Mouse (Mus musculus) spleen, postnatal 4 days (tissue): ENCODE measurements at regions not wholly inside any gene's neighbourhood (a gene's known extent, or its start where the extent isn't known, plus 50 kb on each side); places are given as distances from the start of the nearest gene placed in this dataset.

ENCODE experiments used
- DNase-seq, 2 experiments: peaks; one replicate each; pipeline ENCODE4 v3.0.0; 2022; ENCODE audit warnings: low spot score in 2 of 2

DNA sequence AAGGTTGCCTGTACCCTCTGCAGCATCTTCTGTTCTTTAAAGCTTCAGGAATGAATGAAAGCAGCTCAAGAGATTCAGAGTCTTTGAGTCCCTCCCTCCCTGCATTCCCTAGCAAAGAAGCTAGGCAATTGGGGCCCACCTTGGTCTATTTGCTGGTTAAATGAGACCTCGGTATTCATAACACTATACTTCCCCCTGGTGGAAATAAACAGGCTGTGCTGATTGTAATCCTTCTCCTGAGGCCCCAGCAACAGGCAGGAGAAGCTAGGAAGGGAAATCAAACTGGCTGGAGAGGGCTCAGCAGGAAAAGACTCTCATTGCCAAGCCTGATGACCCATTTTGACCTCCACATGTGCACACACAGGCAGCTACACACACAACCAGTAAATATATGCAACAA, 137.1 kb downstream of the Sh3bp4 start:
- DNase-seq = no peak

DNA sequence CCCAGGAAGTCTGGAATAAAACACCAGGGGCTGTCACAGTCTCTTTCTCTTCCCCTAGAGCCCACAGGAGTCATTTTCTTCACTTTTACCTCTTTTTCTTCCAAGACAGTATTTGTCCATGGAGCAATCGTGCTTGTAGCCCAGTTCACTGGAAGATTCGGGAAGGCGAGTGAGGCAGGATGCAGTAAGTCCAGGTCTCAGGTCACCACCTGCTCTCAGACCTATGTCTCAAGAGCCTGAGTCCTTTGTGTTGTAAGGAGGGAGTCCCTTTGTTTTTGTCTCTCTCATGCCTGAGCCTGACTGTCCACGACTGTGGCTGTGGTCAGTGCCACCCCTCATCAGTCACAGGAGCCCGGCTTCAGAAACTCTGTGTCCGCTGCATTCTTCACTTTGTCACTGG, 140.9 kb downstream of the Sh3bp4 start:
- DNase-seq = no peak

DNA sequence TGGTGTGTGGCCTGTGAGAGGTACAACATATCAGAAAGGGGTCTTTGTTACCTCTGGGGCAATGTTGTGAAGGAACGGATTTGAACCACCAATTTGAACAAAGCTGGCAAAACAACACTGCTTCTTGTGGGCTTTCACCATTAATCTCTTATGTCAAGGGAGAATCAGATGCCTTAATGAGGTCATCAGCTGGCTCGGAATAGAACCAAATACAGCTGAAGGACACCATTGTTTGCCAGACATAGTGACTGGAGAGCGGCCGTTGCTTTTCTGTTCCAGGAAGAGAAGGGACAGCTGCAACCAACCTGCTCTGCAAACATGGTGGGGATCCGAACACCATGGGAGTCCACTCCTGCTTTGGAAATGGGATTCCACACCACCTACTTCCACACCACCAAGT, 158.2 kb downstream of the Sh3bp4 start:
- peak in 1 of 2 experiments; percentile 40 for DNase-seq

DNA sequence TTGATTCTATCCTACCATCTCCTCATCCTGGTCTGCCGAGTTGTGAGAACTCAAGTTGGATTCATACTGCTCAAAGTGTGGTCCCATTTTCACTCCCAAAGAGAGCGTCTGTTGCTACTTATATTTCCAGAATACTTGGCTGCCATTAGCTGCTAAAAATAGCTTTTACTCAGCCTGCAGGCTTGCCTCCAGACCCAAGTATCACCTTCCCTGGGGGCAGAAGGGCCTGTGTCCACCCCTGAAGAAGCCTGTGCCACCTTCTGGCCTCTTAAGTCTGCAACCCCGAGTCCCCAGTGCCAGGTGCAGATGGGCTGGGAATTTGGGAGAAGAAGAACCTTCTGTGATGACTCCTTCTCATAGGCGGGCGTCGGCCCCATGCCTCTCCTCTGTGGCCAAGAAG, 161.5 kb downstream of the Sh3bp4 start:
- DNase-seq = no peak

DNA sequence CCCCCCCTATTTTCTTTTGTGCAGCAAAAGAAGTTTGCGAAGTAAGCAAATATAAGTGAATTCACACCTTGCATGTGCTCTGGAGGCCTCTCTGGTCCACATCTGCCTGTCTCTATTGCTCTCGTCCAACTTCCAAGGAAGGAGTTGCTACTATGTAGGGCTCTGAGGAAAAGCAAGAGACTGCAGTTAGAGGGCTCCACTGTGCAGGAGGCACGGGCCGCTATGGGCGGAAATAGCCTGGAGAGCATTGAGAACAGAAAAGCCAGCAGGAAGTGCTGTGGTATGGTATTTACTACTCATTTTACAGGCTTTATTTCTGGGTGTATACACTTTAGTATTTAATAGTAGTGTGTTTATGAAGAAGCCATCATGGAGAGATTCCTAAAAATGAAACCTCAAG, 162.2 kb downstream of the Sh3bp4 start:
- no peak for DNase-seq

- peak in 1 of 2 experiments; percentile 41 for DNase-seq
Measured at GRCm38 (mm10) chr1:89234895-89235294, 164.7 kb downstream of the Sh3bp4 start.

DNA sequence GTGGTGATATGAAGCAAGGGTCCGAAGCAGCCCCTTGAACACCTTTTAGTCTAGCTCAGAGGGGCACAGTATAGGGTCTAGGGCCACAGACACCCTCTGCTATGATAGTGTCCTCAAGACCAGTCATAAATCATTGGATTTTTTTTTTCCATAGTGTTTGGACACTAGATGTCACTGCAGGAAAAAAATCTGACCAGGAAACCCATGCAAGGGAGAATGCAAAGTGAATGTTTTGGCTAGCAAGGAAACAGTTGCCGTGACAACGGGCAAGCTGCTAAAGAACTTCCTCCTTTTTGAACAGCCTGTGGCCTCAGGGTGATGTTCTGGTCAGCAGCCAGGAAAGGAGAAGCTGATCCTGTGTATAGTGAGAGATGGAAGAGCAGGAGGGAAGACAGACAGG, 165.1 kb downstream of the Sh3bp4 start:
- DNase-seq = peak in 1 of 2 experiments; percentile 53

DNA sequence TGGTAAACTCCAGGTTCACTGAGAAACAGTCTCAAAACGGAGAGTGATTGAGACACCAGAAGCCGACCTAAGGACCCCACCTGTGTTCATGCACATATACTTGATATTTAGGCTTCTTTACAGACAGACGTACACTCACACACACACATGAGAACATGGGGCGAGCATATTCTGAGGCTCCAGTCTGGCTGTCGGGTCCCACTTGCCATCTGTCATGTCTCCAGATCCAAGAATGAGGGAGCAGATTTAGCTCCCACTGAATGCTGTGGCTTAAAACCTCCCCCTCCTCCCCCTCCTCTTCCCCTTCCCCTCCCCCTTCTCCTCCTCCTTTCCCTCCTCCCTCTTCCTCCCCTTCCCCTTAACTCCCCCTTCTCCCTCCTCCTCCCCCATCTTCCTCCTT, 167.5 kb downstream of the Sh3bp4 start:
- no peak for DNase-seq

GRCm38 (mm10) chr1:89244598-89244997, 174.4 kb downstream of the Sh3bp4 start:
- no peak for DNase-seq

DNA sequence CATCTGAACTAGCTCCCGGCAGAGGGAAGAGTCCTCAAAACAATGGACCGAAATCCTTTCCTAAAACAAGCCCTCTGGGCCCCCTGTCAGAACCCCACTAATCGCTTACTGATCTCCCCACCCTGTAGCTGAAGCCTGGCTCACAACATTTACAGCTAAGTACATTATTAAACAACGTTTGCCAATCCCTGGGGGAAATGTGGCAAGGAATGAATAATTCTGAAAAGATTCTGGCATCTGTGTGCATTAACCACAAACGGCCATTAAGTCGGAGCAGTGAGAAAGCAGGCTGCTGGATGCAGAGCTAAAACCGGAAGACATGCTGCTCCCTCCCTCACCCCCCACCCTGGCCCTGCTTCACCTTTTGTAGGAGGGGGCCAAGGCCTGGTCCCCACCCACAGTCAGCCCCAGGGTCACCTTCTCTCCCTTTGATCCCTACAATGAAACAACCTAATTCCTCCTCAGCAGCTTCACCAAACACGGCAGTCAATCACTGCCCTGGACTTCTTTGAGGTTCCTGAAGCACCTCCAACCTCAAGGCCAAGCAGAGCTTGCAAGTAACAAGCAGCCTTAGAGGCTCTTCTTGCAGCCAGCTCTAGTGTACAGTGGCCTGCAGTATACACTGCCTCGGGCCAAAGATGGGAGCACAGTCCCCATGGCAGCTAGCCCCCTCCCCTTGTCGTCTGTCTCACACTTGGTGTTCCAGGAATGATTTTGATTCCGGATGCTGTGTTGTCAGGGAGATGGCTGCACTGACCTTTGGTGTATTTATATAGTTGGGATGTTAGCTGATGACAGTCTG, 175.2 kb downstream of the Sh3bp4 start:
- DNase-seq = no peak

- DNase-seq = no peak
Measured at GRCm38 (mm10) chr1:89251753-89252152, 181.5 kb downstream of the Sh3bp4 start.

DNA sequence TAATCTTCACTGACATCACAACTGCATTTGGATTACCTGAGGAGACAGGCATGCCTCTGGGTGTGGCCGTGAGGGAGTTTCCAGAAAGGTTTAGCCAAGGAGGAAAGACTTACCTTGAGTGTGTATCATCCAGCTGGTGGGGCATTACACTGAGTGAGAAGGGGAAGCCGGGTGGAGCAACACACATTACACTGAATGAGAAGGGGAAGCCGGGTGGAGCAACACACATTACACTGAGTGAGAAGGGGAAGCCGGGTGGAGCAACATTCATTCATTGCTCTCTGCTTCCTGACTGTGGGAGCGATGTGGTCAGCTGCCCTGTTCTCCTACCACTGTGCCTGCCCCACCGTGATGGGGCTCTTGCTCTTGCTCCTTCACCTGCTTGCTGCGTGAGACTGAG, 182.3 kb downstream of the Sh3bp4 start:
- DNase-seq = no peak

DNA sequence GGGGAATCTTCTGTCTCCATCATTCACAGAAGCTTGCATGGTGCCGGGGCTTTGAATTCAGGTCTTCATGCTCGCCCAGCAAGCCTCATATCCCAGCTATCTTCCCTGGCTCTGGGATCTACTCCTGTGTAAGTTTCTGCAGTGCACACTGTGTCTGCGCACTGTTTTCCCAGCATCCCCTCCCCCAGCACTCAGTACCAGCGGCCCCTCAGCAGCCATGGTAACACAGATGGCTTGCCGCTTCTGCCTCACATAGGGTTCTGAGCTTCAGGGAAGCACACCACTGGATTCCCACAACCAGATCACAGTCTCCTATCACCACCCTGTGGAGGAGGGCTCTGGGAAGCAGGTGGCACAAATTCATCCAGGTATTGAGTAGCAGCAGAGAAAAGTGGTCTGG, 187.7 kb downstream of the Sh3bp4 start:
- DNase-seq = no peak

DNA sequence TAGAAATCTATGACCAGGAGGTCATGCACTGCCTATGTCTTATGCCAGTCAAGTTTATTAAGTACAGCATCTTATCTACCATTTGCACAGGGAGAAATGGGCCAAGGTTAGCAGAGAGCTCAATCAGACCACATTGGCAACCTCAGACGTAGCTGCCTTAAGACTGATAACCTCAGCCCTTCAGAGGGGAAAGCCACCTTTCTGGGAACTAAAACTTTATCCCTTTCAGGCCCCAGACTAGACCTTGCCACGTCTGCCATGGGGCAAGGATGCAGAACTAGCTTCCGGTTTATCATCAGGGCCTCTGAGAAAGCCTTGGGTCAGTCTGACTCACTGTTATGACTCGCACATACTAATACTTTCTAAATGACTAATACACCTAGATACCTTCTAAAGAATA, 188.8 kb upstream of the Agap1 start:
- DNase-seq = no peak

- DNase-seq = no peak
Measured at GRCm38 (mm10) chr1:89268806-89269205, 185.8 kb upstream of the Agap1 start.

GRCm38 (mm10) chr1:89271743-89272142, 182.9 kb upstream of the Agap1 start:
- DNase-seq = no peak

DNA sequence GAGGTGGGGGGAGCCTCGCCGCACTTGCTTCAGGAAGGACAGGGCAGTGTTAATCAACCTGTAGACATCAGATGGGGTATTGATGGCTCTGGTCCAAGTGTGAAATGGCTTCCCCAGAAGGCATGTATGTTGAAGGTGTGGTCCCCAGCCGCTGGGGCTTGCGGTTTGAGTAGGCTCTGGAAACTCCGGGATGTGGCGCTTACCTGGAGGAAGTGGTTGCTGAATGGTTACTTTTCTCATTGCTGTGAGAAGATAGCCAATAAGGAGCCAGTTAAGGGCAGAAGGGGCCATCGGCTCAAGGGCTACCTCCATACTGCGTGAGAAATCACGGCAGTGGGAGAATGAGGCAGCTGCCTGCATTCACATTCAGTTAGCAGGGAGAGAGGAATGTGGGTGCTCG, 181.6 kb upstream of the Agap1 start:
- DNase-seq = no peak

- no peak for DNase-seq
Measured at GRCm38 (mm10) chr1:89273786-89274362, 180.7 kb upstream of the Agap1 start.

DNA sequence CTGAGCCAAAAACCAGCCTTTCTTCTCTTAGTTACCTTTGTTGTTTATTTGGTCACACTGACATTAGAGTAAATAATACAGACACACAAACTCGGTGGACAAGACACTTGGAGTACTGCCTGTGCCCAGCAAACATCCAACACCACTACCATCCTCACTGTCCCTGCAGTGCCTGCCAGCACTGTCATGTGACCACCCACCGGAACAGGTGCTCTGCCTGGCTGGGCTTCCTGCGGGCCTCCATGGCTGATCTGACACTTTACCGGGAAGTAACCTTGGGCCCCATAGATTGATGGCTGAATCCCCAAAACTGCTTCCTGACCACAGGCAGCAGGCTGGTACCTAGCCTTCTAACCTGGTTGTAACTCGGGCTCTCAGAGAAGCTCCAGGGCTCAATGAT, 175.2 kb upstream of the Agap1 start:
- DNase-seq = no peak

DNA sequence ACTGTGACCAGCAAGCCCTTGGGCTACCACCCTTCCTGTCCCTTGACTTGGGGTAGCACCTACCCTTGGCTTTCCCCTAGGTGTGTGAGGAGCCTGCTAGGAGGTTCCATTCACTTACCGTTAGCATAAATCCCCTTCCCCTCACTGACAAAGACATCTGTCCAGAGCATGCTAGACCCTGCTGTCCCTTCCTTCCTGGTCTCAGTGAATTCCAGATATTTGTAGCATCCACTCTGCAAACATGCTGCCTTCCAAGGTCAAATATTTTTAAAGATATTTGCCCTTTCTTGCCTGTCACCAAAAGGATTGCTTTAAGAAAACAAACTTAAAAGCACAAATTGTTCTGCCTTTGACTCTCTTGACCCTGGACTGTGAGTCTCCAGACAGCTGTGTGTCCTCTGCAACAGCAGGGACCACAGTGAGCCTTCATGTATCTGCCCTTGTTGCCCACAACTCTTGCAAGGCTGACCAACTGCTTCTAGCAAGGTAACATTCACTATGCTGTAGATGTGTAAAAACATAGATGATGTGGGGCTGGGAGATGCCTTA, 173.4 kb upstream of the Agap1 start:
- no peak for DNase-seq

DNA sequence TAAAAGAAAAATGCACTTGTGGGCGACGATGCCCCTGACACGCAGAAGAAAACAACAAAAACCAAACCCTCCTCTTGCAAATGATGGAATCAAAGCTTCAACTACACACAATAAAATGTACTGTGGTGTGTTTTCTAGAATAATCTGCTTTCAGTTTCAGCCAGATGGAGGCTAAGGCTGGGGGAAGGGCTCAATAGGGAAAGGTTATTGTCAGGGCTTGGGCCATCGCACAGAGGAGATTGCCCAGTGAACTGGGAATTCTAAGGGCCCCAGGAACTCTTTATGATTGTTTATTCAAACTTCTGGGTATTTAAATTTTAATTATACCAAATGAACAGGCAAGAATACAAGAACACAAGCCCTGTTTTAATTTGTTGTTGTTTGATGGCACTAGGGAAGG, 169.6 kb upstream of the Agap1 start:
- DNase-seq = no peak

- DNase-seq = no peak
Measured at GRCm38 (mm10) chr1:89287136-89287795, 167.3 kb upstream of the Agap1 start.

GRCm38 (mm10) chr1:89288001-89288400, 166.6 kb upstream of the Agap1 start:
- DNase-seq = no peak
